Mouse (Mus musculus): ENCODE measurements around the gene Prap1.

DNA sequence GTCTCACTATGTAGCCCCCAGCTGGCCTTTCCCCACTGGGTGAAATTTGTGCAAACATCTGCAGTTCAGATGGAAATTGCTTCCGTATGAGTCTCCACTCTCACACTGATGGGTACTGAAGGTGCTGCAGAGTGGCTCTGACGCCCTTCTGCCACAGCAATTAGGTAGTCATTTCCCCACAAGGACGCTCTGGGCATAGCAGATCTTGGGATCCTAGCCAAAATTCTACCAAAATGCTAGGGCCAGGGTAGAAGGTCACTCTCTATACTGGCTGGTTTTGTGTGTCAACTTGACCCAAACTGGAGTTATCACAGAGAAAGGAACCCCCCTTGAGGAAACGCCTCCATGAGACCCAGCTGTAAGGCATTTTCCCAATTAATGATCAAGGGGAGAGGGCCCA lies 10.8 kb downstream of the Prap1 start:
- no peak for TF ChIP-seq CTCF (IDR thresholded peaks at IDR 0.05; ENCODE audit: extremely low read depth, insufficient read depth, low read length)
- no peak for TF ChIP-seq POLR2A (IDR thresholded peaks at IDR 0.05; ENCODE audit: extremely low read depth, insufficient read depth, low read length)

All from cortical plate, adult 2 months (tissue).